ENCODE assay signal across 8 mouse cellular contexts in genomic region chr1:75180105-75180590, GRCm38 (mm10). TPM values are rescaled to one million over a fixed set of nuclear protein-coding genes. Genes with fewer than 3 reads are reported as not detected.
DNase-seq lines count a peak whose midpoint lies in the region; ATAC-seq and TF ChIP-seq lines count a peak whose summit lies in the region.

Gene Abcb6 (minus strand): TSS chr1:75180392.

- TF ChIP-seq CTCF in liver, embryonic 14.5 days (IDR thresholded peaks at IDR 0.05; ENCODE audit: low read depth), result no peak

- H3K36me3 ChIP-seq in forebrain, embryonic 10.5 days (replicated peaks), result peaks cover 51% of the 10 kb centered on the region
- H3K36me3 ChIP-seq in heart, embryonic 15.5 days, result peaks cover 42% of the 10 kb centered on the region
- peaks cover 70% of the 10 kb centered on the region for H3K36me3 ChIP-seq in liver, embryonic 14.5 days (replicated peaks; ENCODE audit: control insufficient read depth, insufficient read depth, low read depth)
- peaks cover 68% of the 10 kb centered on the region for H3K36me3 ChIP-seq in neural tube, embryonic 12.5 days

- H3K4me3 ChIP-seq in forebrain, embryonic 10.5 days, result peak within 1 kb of the TSS; percentile 77
- H3K4me3 ChIP-seq in heart, embryonic 15.5 days, result peak within 1 kb of the TSS; percentile 76
- peak within 1 kb of the TSS; percentile 61 to 70 for H3K4me3 ChIP-seq in liver, embryonic 14.5 days (ENCODE audit: insufficient read depth in 1 of 2, low read depth in 2 of 2, low read length in 2 of 2)
- peak within 1 kb of the TSS; percentile 61 for H3K4me3 ChIP-seq in neural tube, embryonic 12.5 days

- ATAC-seq in CD4-positive, CD25-positive, alpha-beta regulatory T cell, adult 4 months, result peak; percentile 91
- peak; percentile 86 for ATAC-seq in heart, embryonic 15.5 days (replicated peaks; ENCODE audit: insufficient number of reproducible peaks, insufficient read depth, low FRiP score, low read depth)
- ATAC-seq in liver, embryonic 14.5 days (ENCODE audit: insufficient read depth), result peak; percentile 87
- peak; percentile 94 for ATAC-seq in neural tube, embryonic 12.5 days (ENCODE audit: low FRiP score, low read depth)

- H3K9ac ChIP-seq in heart, embryonic 15.5 days, result peak within 1 kb of the TSS; percentile 60
- peak within 1 kb of the TSS; percentile 96 for H3K9ac ChIP-seq in liver, embryonic 14.5 days (replicated peaks)
- peak within 1 kb of the TSS; percentile 72 for H3K9ac ChIP-seq in neural tube, embryonic 12.5 days

- H3K4me2 ChIP-seq in heart, embryonic 15.5 days, result peak within 1 kb of the TSS; percentile 99
- peak within 1 kb of the TSS; percentile 79 for H3K4me2 ChIP-seq in liver, embryonic 14.5 days (ENCODE audit: low read depth)
- H3K4me2 ChIP-seq in neural tube, embryonic 12.5 days (replicated peaks), result peak within 1 kb of the TSS; percentile 100

- DNase-seq in c-Kit-negative CD71-positive TER-119-positive erythroid progenitor cells, embryonic 14.5 days (ENCODE audit: low read depth, low spot score), result peak; percentile 88
- DNase-seq in forebrain, embryonic 10.5 days (ENCODE audit: extremely low spot score, low spot score), result peak; percentile 95
- DNase-seq in kidney, postnatal 25 days, result peak; percentile 95 to 96
- DNase-seq in liver, embryonic 14.5 days (ENCODE audit: low read depth in 3 of 3, low spot score in 3 of 3), result peak; percentile 90 to 92 (median 92)
- peak; percentile 93 for DNase-seq in telencephalon, adult 2 months (ENCODE audit: low read depth, low spot score)

- under 1% methylated on average over 31 of the region's 31 CpGs for WGBS in forebrain, embryonic 10.5 days
- WGBS in heart, embryonic 15.5 days, result under 1% methylated on average over 31 of the region's 31 CpGs
- under 1% methylated on average over 31 of the region's 31 CpGs for WGBS in liver, embryonic 14.5 days (ENCODE audit: insufficient replicate concordance)
- WGBS in neural tube, embryonic 12.5 days, result 0% methylated on average over 31 of the region's 31 CpGs

- H3K27ac ChIP-seq in forebrain, embryonic 10.5 days, result peak within 1 kb of the TSS; percentile 87
- peak within 1 kb of the TSS; percentile 38 for H3K27ac ChIP-seq in heart, embryonic 15.5 days
- peak within 1 kb of the TSS; percentile 95 for H3K27ac ChIP-seq in liver, embryonic 14.5 days
- no peak within 1 kb of the TSS for H3K27ac ChIP-seq in neural tube, embryonic 12.5 days

- H3K9me3 ChIP-seq in forebrain, embryonic 10.5 days, result no peaks in the 10 kb centered on the region
- H3K9me3 ChIP-seq in heart, embryonic 15.5 days (replicated peaks), result no peaks in the 10 kb centered on the region
- H3K9me3 ChIP-seq in liver, embryonic 14.5 days (ENCODE audit: control insufficient read depth, low read length), result no peaks in the 10 kb centered on the region
- H3K9me3 ChIP-seq in neural tube, embryonic 12.5 days, result no peaks in the 10 kb centered on the region

- no peaks in the 10 kb centered on the region for H3K27me3 ChIP-seq in forebrain, embryonic 10.5 days (ENCODE audit: poor library complexity, severe bottlenecking)
- no peaks in the 10 kb centered on the region for H3K27me3 ChIP-seq in heart, embryonic 15.5 days
- no peaks in the 10 kb centered on the region for H3K27me3 ChIP-seq in liver, embryonic 14.5 days (ENCODE audit: control insufficient read depth, insufficient read depth, low read length)
- H3K27me3 ChIP-seq in neural tube, embryonic 12.5 days (replicated peaks), result no peaks in the 10 kb centered on the region

- TF ChIP-seq EP300 in liver, embryonic 14.5 days (IDR thresholded peaks at IDR 0.05; ENCODE audit: low read depth), result no peak

- H3K4me1 ChIP-seq in forebrain, embryonic 10.5 days, result peaks cover 27% of the 10 kb centered on the region
- peaks cover 14% of the 10 kb centered on the region for H3K4me1 ChIP-seq in heart, embryonic 15.5 days (replicated peaks)
- peaks cover 16 to 18% of the 10 kb centered on the region in 2 experiments for H3K4me1 ChIP-seq in liver, embryonic 14.5 days (replicated peaks; ENCODE audit: control insufficient read depth in 2 of 2, insufficient read depth in 2 of 2, low read length in 1 of 2)
- H3K4me1 ChIP-seq in neural tube, embryonic 12.5 days, result peaks cover 17% of the 10 kb centered on the region

RNA-seq across cellular contexts. Expression of gene Abcb6, which starts in this region (rescaled TPM):
- 1 to 10 TPM in 1 of 2 experiments, under 1 TPM in 1; 0.97 to 6.9 TPM for polyA plus RNA-seq in CD4-positive, CD25-positive, alpha-beta regulatory T cell, adult 4 months (2017; shearing (Covaris generic))
- 41.9 and 45.4 TPM in 2 replicates for polyA plus RNA-seq in forebrain, embryonic 10.5 days (2016; fragmentation: Nextera tagmentation; extraction: Ambion mirVana)
- polyA plus RNA-seq in heart, embryonic 15.5 days (2015; fragmentation: Nextera tagmentation; extraction: Ambion mirVana), result 12.9 and 14.1 TPM in 2 replicates
- polyA plus RNA-seq in liver, embryonic 14.5 days (2012; rRNA removed), result 31.4 and 41.4 TPM in 2 replicates
- 48.9 and 58.5 TPM in 2 replicates for polyA plus RNA-seq in liver, embryonic 14.5 days (2014; fragmentation: Nextera tagmentation; extraction: Ambion mirVana)
- polyA plus RNA-seq in neural tube, embryonic 12.5 days (2016; fragmentation: Nextera tagmentation; extraction: Ambion mirVana), result 37.8 and 39.1 TPM in 2 replicates
